17 mouse cellular contexts compared by ENCODE assay signal in the genomic region with DNA sequence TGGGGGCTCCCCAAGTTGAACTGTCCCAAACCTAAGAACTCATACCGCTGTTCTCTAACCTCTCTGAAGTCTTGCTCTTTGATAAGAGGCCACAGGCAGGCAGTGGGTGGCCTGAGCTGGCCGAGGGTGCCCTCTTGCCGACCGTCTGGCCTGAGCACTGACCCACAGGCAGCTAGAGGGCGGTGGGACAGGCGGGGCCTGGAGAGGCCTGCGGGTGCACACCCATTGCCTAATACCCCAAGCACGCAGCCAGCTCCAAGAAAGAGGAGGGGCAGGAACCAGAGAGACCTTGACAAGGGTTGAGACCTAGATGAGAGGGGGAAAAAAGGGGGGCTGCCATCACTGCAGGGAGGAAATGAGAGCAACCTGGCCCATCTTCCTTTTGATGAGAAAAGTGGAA. TPM values are rescaled to one million over a fixed set of nuclear protein-coding genes. Genes with fewer than 3 reads are reported as not detected.
DNase-seq lines count a peak whose midpoint lies in the region; ATAC-seq and TF ChIP-seq lines count a peak whose summit lies in the region.
"Had no signal": no experiment of that assay in that cellular context is flagged by ENCODE, and none has a peak within 500 bp of the region (broad histone marks: within the 10 kb centered on the region; RNA-seq: fewer than 3 reads in every experiment).

No protein-coding gene starts in this region.

- no peaks in the 10 kb centered on the region for H3K9me3 ChIP-seq in lung, postnatal 0 days (ENCODE audit: low read length)
- H3K9me3 ChIP-seq in limb, embryonic 15.5 days, result no peaks in the 10 kb centered on the region

- H3K27ac ChIP-seq in lung, postnatal 0 days (ENCODE audit: low read length), result no peak overlapping the region
- peak overlapping the region; percentile 60 for H3K27ac ChIP-seq in embryonic fibroblast, embryonic 13.5 days (ENCODE audit: insufficient read depth, low read length)
- H3K27ac ChIP-seq in limb, embryonic 15.5 days, result 0 out of 2 replicates have a peak overlapping the region, but pooled peaks have one; percentile 38
- H3K27ac ChIP-seq: hindbrain, embryonic 10.5 days had no signal

- no peaks in the 10 kb centered on the region for H3K36me3 ChIP-seq in lung, postnatal 0 days (ENCODE audit: insufficient read depth, low read length)
- H3K36me3 ChIP-seq in limb, embryonic 15.5 days, result no peaks in the 10 kb centered on the region
- H3K36me3 ChIP-seq: hindbrain, embryonic 10.5 days had no signal

- ATAC-seq in lung, postnatal 0 days, result peak; percentile 55
- ATAC-seq in limb, embryonic 15.5 days (ENCODE audit: insufficient number of reproducible peaks, low FRiP score, low TSS enrichment, low read depth), result no peak
- ATAC-seq in inflammation-experienced regulatory T-cells, adult 6 months, result no peak

- TF ChIP-seq POLR2A in embryonic fibroblast, embryonic 13.5 days (IDR thresholded peaks at IDR 0.05; ENCODE audit: low read depth, low read length), result 0 out of 2 replicates have a peak, but pooled peaks have one; percentile 20

- TF ChIP-seq CTCF in lung, postnatal 0 days (IDR thresholded peaks at IDR 0.05), result peak; percentile 28
- TF ChIP-seq CTCF in embryonic fibroblast, embryonic 13.5 days (IDR thresholded peaks at IDR 0.05; ENCODE audit: borderline replicate concordance, insufficient read depth, low read length), result no peak

- H3K4me1 ChIP-seq in lung, postnatal 0 days (ENCODE audit: insufficient read depth, low read depth, low read length), result peaks cover 5% of the 10 kb centered on the region; the same call in 1 of the 2 replicates
- peaks cover 19% of the 10 kb centered on the region for H3K4me1 ChIP-seq in embryonic fibroblast, embryonic 13.5 days (ENCODE audit: control insufficient read depth, insufficient read depth, low read length)
- peaks cover 49% of the 10 kb centered on the region for H3K4me1 ChIP-seq in limb, embryonic 15.5 days

- H3K4me2 ChIP-seq in lung, postnatal 0 days (replicated peaks; ENCODE audit: low read depth, low read length), result no peak overlapping the region
- no peak overlapping the region for H3K4me2 ChIP-seq in limb, embryonic 15.5 days

- H3K9ac ChIP-seq in lung, postnatal 0 days (replicated peaks; ENCODE audit: low read depth), result no peak overlapping the region
- H3K9ac ChIP-seq in limb, embryonic 15.5 days, result no peak overlapping the region

- DNase-seq in adrenal gland, adult 2 months, result peak; percentile 44
- DNase-seq in adrenal gland, postnatal 25 days, result no peak
- DNase-seq in lung, postnatal 0 days (ENCODE audit: low spot score), result peak; percentile 40
- no peak for DNase-seq in lung, postnatal 4 days
- DNase-seq in right cerebral cortex, adult 2 months (ENCODE audit: low spot score in 2 of 2), result no peak
- DNase-seq: kidney, adult 2 months had no signal

- no peak for TF ChIP-seq EP300 in lung, postnatal 0 days (IDR thresholded peaks at IDR 0.05)

- peaks cover 67% of the 10 kb centered on the region for H3K27me3 ChIP-seq in lung, postnatal 0 days (replicated peaks; ENCODE audit: insufficient read depth, low read length)
- H3K27me3 ChIP-seq in limb, embryonic 15.5 days, result peaks cover 77% of the 10 kb centered on the region

- H3K4me3 ChIP-seq in lung, postnatal 0 days (ENCODE audit: low read depth, low read length), result no peak overlapping the region
- H3K4me3 ChIP-seq in embryonic fibroblast, embryonic 13.5 days (ENCODE audit: insufficient read depth, low read length), result no peak overlapping the region
- no peak overlapping the region for H3K4me3 ChIP-seq in limb, embryonic 15.5 days
- H3K4me3 ChIP-seq: hindbrain, embryonic 10.5 days had no signal

- 4% methylated on average over 8 of the region's 8 CpGs for WGBS in lung, postnatal 0 days
- 4% methylated on average over 8 of the region's 8 CpGs for WGBS in limb, embryonic 15.5 days

RNA-seq across cellular contexts. Expression of gene Wnt10b, which starts 2.1 kb away (rescaled TPM):
- 1 to 10 TPM in 1 of 2 experiments, under 1 TPM in 1; 0.84 to 2.2 TPM for total RNA-seq in adrenal gland, adult 2 months (2021)
- 0.45 and 2.2 TPM in 2 replicates for polyA plus RNA-seq in adrenal gland, adult 2 months (2012; rRNA removed)
- 0.43 and 0.55 TPM in 2 replicates for total RNA-seq in adrenal gland, postnatal 25 days (2021)
- 0.13 and 0.14 TPM in 2 replicates for polyA plus RNA-seq in lung, postnatal 0 days (2015; fragmentation: Nextera tagmentation; extraction: Ambion mirVana)
- polyA plus RNA-seq in embryonic fibroblast, embryonic 13.5 days (2011; ENCODE audit: insufficient read length, low read depth, missing spikeins), result 1.9 and 5.8 TPM in 2 replicates
- 6.0 and 7.0 TPM in 2 replicates for polyA plus RNA-seq in limb, embryonic 15.5 days (2015; fragmentation: Nextera tagmentation; extraction: Ambion mirVana)
- under 1 TPM in 1 of 3 experiments, not detected in 2; 0.15 TPM for polyA plus RNA-seq in inflammation-experienced regulatory T-cells, adult 6 months (2017; shearing (Covaris generic))
- polyA plus RNA-seq: midbrain, embryonic 14.5 days had no signal

RNA-seq across cellular contexts. Expression of gene Wnt1, which starts 9.6 kb away (rescaled TPM):
- total RNA-seq in adrenal gland, adult 2 months (2021), result not detected
- 0.08 TPM in 1 of 2 replicates, not detected in the other for polyA plus RNA-seq in adrenal gland, adult 2 months (2012; rRNA removed)
- total RNA-seq in adrenal gland, postnatal 25 days (2021), result not detected in 2 replicates
- polyA plus RNA-seq in lung, postnatal 0 days (2015; fragmentation: Nextera tagmentation; extraction: Ambion mirVana), result not detected in 2 replicates
- not detected in 2 replicates for polyA plus RNA-seq in embryonic fibroblast, embryonic 13.5 days (2011; ENCODE audit: insufficient read length, low read depth, missing spikeins)
- polyA plus RNA-seq in limb, embryonic 15.5 days (2015; fragmentation: Nextera tagmentation; extraction: Ambion mirVana), result 0.06 and 0.14 TPM in 2 replicates
- under 1 TPM in 1 of 3 experiments, not detected in 2; 0.15 TPM for polyA plus RNA-seq in inflammation-experienced regulatory T-cells, adult 6 months (2017; shearing (Covaris generic))
- total RNA-seq: layer of hippocampus, postnatal 10 days; MEL; neutrophil, adult 5-6 weeks had no signal
- polyA plus RNA-seq: kidney, adult 2 months; limb, embryonic 14.5 days; lung, embryonic 16.5 days; stomach, embryonic 16.5 days had no signal

RNA-seq across cellular contexts. Expression of gene Arf3, which starts 17.1 kb away (rescaled TPM):
- 100 to 1,000 TPM; 130 to 136 TPM for total RNA-seq in adrenal gland, adult 2 months (2021)
- polyA plus RNA-seq in adrenal gland, adult 2 months (2012; rRNA removed), result 82.4 and 106 TPM in 2 replicates
- 118 and 138 TPM in 2 replicates for total RNA-seq in adrenal gland, postnatal 25 days (2021)
- polyA plus RNA-seq in lung, postnatal 0 days (2015; fragmentation: Nextera tagmentation; extraction: Ambion mirVana), result 47.1 and 56.0 TPM in 2 replicates
- polyA plus RNA-seq in embryonic fibroblast, embryonic 13.5 days (2011; ENCODE audit: insufficient read length, low read depth, missing spikeins), result 91.3 and 112 TPM in 2 replicates
- polyA plus RNA-seq in limb, embryonic 15.5 days (2015; fragmentation: Nextera tagmentation; extraction: Ambion mirVana), result 41.7 and 49.3 TPM in 2 replicates
- 10 to 100 TPM; 35.5 to 38.0 (median 37.8) TPM for polyA plus RNA-seq in inflammation-experienced regulatory T-cells, adult 6 months (2017; shearing (Covaris generic))

RNA-seq across cellular contexts. Expression of gene Ddn, which starts 29.2 kb away (rescaled TPM):
- total RNA-seq in adrenal gland, adult 2 months (2021), result under 1 TPM in 1 of 2 experiments, not detected in 1; 0.35 TPM
- 0.03 and 0.08 TPM in 2 replicates for polyA plus RNA-seq in adrenal gland, adult 2 months (2012; rRNA removed)
- total RNA-seq in adrenal gland, postnatal 25 days (2021), result 0.09 and 0.24 TPM in 2 replicates
- polyA plus RNA-seq in lung, postnatal 0 days (2015; fragmentation: Nextera tagmentation; extraction: Ambion mirVana), result 0.04 TPM in 2 replicates
- polyA plus RNA-seq in embryonic fibroblast, embryonic 13.5 days (2011; ENCODE audit: insufficient read length, low read depth, missing spikeins), result not detected in 2 replicates
- polyA plus RNA-seq in limb, embryonic 15.5 days (2015; fragmentation: Nextera tagmentation; extraction: Ambion mirVana), result 0.15 TPM in 1 of 2 replicates, not detected in the other
- not detected for polyA plus RNA-seq in inflammation-experienced regulatory T-cells, adult 6 months (2017; shearing (Covaris generic))
- polyA plus RNA-seq: lung, embryonic 16.5 days; stomach, embryonic 16.5 days had no signal

RNA-seq across cellular contexts. Expression of gene Prkag1, which starts 51.2 kb away (rescaled TPM):
- 10 to 100 TPM; 77.1 to 79.8 TPM for total RNA-seq in adrenal gland, adult 2 months (2021)
- 54.9 and 57.3 TPM in 2 replicates for polyA plus RNA-seq in adrenal gland, adult 2 months (2012; rRNA removed)
- total RNA-seq in adrenal gland, postnatal 25 days (2021), result 60.4 and 78.6 TPM in 2 replicates
- 72.2 and 76.7 TPM in 2 replicates for polyA plus RNA-seq in lung, postnatal 0 days (2015; fragmentation: Nextera tagmentation; extraction: Ambion mirVana)
- polyA plus RNA-seq in embryonic fibroblast, embryonic 13.5 days (2011; ENCODE audit: insufficient read length, low read depth, missing spikeins), result 94.2 and 101 TPM in 2 replicates
- polyA plus RNA-seq in limb, embryonic 15.5 days (2015; fragmentation: Nextera tagmentation; extraction: Ambion mirVana), result 91.4 and 94.3 TPM in 2 replicates
- polyA plus RNA-seq in inflammation-experienced regulatory T-cells, adult 6 months (2017; shearing (Covaris generic)), result 100 to 1,000 TPM; 119 to 137 (median 129) TPM

Comparison
In these comparisons a context has a peak if more than half of its experiments do, and no peak if none do; other contexts are left out.
1. DNase-seq: peak in adrenal gland, adult 2 months (single experiment) and lung, postnatal 0 days (single experiment); none in adrenal gland, postnatal 25 days (single experiment), lung, postnatal 4 days (0 of 2) and right cerebral cortex, adult 2 months (0 of 2).